In the genomic region with DNA sequence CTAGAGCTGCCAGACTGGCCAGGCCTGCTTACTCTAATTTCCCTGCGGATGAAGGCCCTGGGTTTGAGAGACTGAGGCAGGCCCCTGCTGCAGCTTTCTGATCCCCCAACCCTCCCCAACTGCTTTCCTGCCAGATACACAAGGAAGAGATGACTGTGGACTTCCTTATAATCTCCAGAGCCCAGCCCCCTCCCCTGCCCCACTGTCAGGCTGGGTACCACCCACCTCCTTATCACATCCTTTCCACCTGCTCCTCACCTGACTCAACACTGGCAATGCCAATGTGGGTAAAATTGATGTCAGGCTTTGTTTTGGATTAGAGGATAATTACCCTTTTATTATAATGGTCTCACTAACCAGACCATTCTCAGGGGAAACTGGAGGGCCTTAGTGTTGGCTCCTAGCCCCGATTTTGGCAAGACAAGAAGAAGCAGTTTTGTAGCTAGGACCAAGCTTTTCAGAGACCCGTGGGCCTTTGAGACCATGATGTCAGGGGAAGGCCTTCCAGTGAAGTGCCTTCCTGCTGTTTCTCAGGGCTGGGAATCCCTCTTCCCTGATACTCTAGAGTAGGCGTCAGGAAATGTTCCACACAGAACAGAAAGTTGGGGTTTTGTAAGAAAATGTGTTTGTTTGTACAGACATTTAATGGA, we compare ENCODE assay signal across 22 mouse cellular contexts. TPM values are rescaled to one million over a fixed set of nuclear protein-coding genes. Genes with fewer than 3 reads are reported as not detected.
A peak's percentile ranks its signal among the peaks of the same experiment; 100 is the strongest.
DNase-seq lines count a peak whose midpoint lies in the region; ATAC-seq and TF ChIP-seq lines count a peak whose summit lies in the region.
"Had no signal": no experiment of that assay in that cellular context is flagged by ENCODE, and none has a peak within 500 bp of the region (broad histone marks: within the 10 kb centered on the region; RNA-seq: fewer than 3 reads in every experiment).

No protein-coding gene starts in this region.

- no peak overlapping the region for H3K4me3 ChIP-seq in heart, embryonic 12.5 days
- H3K4me3 ChIP-seq in heart, embryonic 11.5 days (ENCODE audit: low read depth, low read length) = no peak overlapping the region
- no peak overlapping the region for H3K4me3 ChIP-seq in midbrain, embryonic 13.5 days (replicated peaks)
- H3K4me3 ChIP-seq in midbrain, embryonic 11.5 days (ENCODE audit: low read depth, low read length) = no peak overlapping the region
- no peak overlapping the region for H3K4me3 ChIP-seq in hindbrain, postnatal 0 days (ENCODE audit: low read length)
- H3K4me3 ChIP-seq: limb, embryonic 12.5 days; midbrain, embryonic 12.5 days had no signal

- H3K36me3 ChIP-seq in heart, embryonic 12.5 days = no peaks in the 10 kb centered on the region
- no peaks in the 10 kb centered on the region for H3K36me3 ChIP-seq in heart, embryonic 11.5 days (ENCODE audit: control insufficient read depth, insufficient read depth, low read length)
- H3K36me3 ChIP-seq in midbrain, embryonic 13.5 days = no peaks in the 10 kb centered on the region
- H3K36me3 ChIP-seq in midbrain, embryonic 11.5 days (ENCODE audit: control insufficient read depth, insufficient read depth, low read length) = no peaks in the 10 kb centered on the region
- no peaks in the 10 kb centered on the region for H3K36me3 ChIP-seq in hindbrain, postnatal 0 days (ENCODE audit: insufficient read depth, low read length)
- H3K36me3 ChIP-seq: limb, embryonic 12.5 days; midbrain, embryonic 12.5 days had no signal

- WGBS in heart, embryonic 12.5 days = 52% methylated on average over 4 of the region's 4 CpGs
- 62% methylated on average over 4 of the region's 4 CpGs for WGBS in heart, embryonic 11.5 days (ENCODE audit: insufficient replicate concordance)
- WGBS in midbrain, embryonic 13.5 days = 70% methylated on average over 4 of the region's 4 CpGs
- WGBS in midbrain, embryonic 11.5 days = 75% methylated on average over 4 of the region's 4 CpGs
- 46% methylated on average over 4 of the region's 4 CpGs for WGBS in hindbrain, postnatal 0 days

- peaks cover 31% of the 10 kb centered on the region for H3K4me1 ChIP-seq in heart, embryonic 12.5 days (replicated peaks)
- H3K4me1 ChIP-seq in heart, embryonic 11.5 days (ENCODE audit: control insufficient read depth, insufficient read depth, low read length) = peaks cover 8% of the 10 kb centered on the region
- H3K4me1 ChIP-seq in midbrain, embryonic 13.5 days (replicated peaks) = peaks cover 19% of the 10 kb centered on the region
- no peaks in the 10 kb centered on the region for H3K4me1 ChIP-seq in midbrain, embryonic 11.5 days (ENCODE audit: control insufficient read depth, insufficient read depth, low read length)
- H3K4me1 ChIP-seq in hindbrain, postnatal 0 days (ENCODE audit: insufficient read depth, low read length) = peaks cover 12% of the 10 kb centered on the region
- H3K4me1 ChIP-seq: limb, embryonic 12.5 days had no signal

- H3K27ac ChIP-seq in heart, embryonic 12.5 days (ENCODE audit: poor library complexity, severe bottlenecking) = no peak overlapping the region
- no peak overlapping the region for H3K27ac ChIP-seq in heart, embryonic 11.5 days (ENCODE audit: low read depth, low read length)
- peak overlapping the region; percentile 52 for H3K27ac ChIP-seq in midbrain, embryonic 13.5 days
- H3K27ac ChIP-seq in midbrain, embryonic 11.5 days (ENCODE audit: low read depth, low read length) = no peak overlapping the region
- peak overlapping the region; percentile 4; the same call in 1 of the 2 replicates for H3K27ac ChIP-seq in hindbrain, postnatal 0 days
- H3K27ac ChIP-seq: limb, embryonic 12.5 days; midbrain, embryonic 12.5 days had no signal

- H3K9ac ChIP-seq in heart, embryonic 12.5 days = no peak overlapping the region
- H3K9ac ChIP-seq in heart, embryonic 11.5 days (ENCODE audit: low read depth, low read length) = no peak overlapping the region
- H3K9ac ChIP-seq in midbrain, embryonic 13.5 days (replicated peaks) = no peak overlapping the region
- no peak overlapping the region for H3K9ac ChIP-seq in midbrain, embryonic 11.5 days (ENCODE audit: low read length)
- no peak overlapping the region for H3K9ac ChIP-seq in hindbrain, postnatal 0 days (replicated peaks; ENCODE audit: low read length)
- H3K9ac ChIP-seq: limb, embryonic 12.5 days; liver, postnatal 0 days; midbrain, embryonic 12.5 days had no signal

- DNase-seq in midbrain, embryonic 11.5 days (ENCODE audit: low spot score, missing footprints) = no peak
- DNase-seq in heart, postnatal 10 days = peak; percentile 43 to 45
- DNase-seq in hindbrain, postnatal 0 days (ENCODE audit: low spot score) = no peak
- DNase-seq in ovary, adult 18-20 months (ENCODE audit: low spot score) = no peak
- DNase-seq: adrenal gland, postnatal 25 days; cerebellum, adult 8-10 months; cerebellum, postnatal 36 days; embryo, embryonic 11 days; gastrocnemius, postnatal 10 days; kidney, postnatal 25 days; liver, postnatal 0 days; lung, postnatal 10 days; thymus, adult 18-20 months; thymus, postnatal 36 days had no signal

- intact Hi-C loops in heart, postnatal 10 days (cut with DNase I) = loop anchor here (5.0 kb wide), 1 partner anchor 41 kb away; no protein-coding TSS in a partner anchor

- H3K27me3 ChIP-seq in heart, embryonic 12.5 days (replicated peaks) = no peaks in the 10 kb centered on the region
- H3K27me3 ChIP-seq in heart, embryonic 11.5 days (ENCODE audit: control insufficient read depth, insufficient read depth, low read length) = no peaks in the 10 kb centered on the region
- no peaks in the 10 kb centered on the region for H3K27me3 ChIP-seq in midbrain, embryonic 13.5 days
- no peaks in the 10 kb centered on the region for H3K27me3 ChIP-seq in midbrain, embryonic 11.5 days (ENCODE audit: control insufficient read depth, insufficient read depth, low read length)
- H3K27me3 ChIP-seq in hindbrain, postnatal 0 days (ENCODE audit: insufficient read depth, low read length) = no peaks in the 10 kb centered on the region
- H3K27me3 ChIP-seq: limb, embryonic 12.5 days; midbrain, embryonic 12.5 days had no signal

- TF ChIP-seq CTCF in hindbrain, postnatal 0 days (IDR thresholded peaks at IDR 0.05; ENCODE audit: low read depth) = no peak

- 0 out of 2 replicates have a peak, but pooled peaks have one; percentile 18 for ATAC-seq in heart, embryonic 12.5 days (ENCODE audit: insufficient number of reproducible peaks, low FRiP score)
- no peak for ATAC-seq in heart, embryonic 11.5 days (replicated peaks; ENCODE audit: insufficient number of reproducible peaks, low FRiP score, low TSS enrichment)
- peak; percentile 67 for ATAC-seq in midbrain, embryonic 13.5 days
- no peak for ATAC-seq in midbrain, embryonic 11.5 days (ENCODE audit: low FRiP score)
- ATAC-seq in hindbrain, postnatal 0 days = no peak
- ATAC-seq: forebrain, embryonic 14.5 days; intestine, postnatal 0 days; liver, postnatal 0 days had no signal

- H3K9me3 ChIP-seq in heart, embryonic 12.5 days (replicated peaks) = no peaks in the 10 kb centered on the region
- H3K9me3 ChIP-seq in heart, embryonic 11.5 days (replicated peaks; ENCODE audit: control insufficient read depth, low read length) = no peaks in the 10 kb centered on the region
- H3K9me3 ChIP-seq in midbrain, embryonic 13.5 days = no peaks in the 10 kb centered on the region
- no peaks in the 10 kb centered on the region for H3K9me3 ChIP-seq in midbrain, embryonic 11.5 days (ENCODE audit: control insufficient read depth, low read length)
- no peaks in the 10 kb centered on the region for H3K9me3 ChIP-seq in hindbrain, postnatal 0 days (ENCODE audit: low read length)
- H3K9me3 ChIP-seq: limb, embryonic 12.5 days; midbrain, embryonic 12.5 days had no signal

- H3K4me2 ChIP-seq in heart, embryonic 12.5 days = no peak overlapping the region
- H3K4me2 ChIP-seq in heart, embryonic 11.5 days = no peak overlapping the region
- no peak overlapping the region for H3K4me2 ChIP-seq in midbrain, embryonic 13.5 days (replicated peaks)
- no peak overlapping the region for H3K4me2 ChIP-seq in midbrain, embryonic 11.5 days
- H3K4me2 ChIP-seq in hindbrain, postnatal 0 days (ENCODE audit: low read depth, low read length) = no peak overlapping the region
- H3K4me2 ChIP-seq: limb, embryonic 12.5 days; liver, embryonic 11.5 days; midbrain, embryonic 12.5 days had no signal

RNA-seq across cellular contexts. Expression of a gene that starts 44.7 kb away (rescaled TPM):
- 0.49 and 0.51 TPM in 2 replicates for polyA plus RNA-seq in heart, embryonic 12.5 days (2016; fragmentation: Nextera tagmentation; extraction: Ambion mirVana)
- 0.28 and 0.40 TPM in 2 replicates for polyA plus RNA-seq in heart, embryonic 11.5 days (2014; fragmentation: Nextera tagmentation; extraction: Ambion mirVana)
- 4.9 and 6.3 TPM in 2 replicates for polyA plus RNA-seq in midbrain, embryonic 13.5 days (2015; fragmentation: Nextera tagmentation; extraction: Ambion mirVana)
- polyA plus RNA-seq in midbrain, embryonic 11.5 days (2014; fragmentation: Nextera tagmentation; extraction: Ambion mirVana) = 1.2 and 1.4 TPM in 2 replicates
- total RNA-seq in heart, postnatal 10 days (2021) = 1 to 10 TPM; 7.3 to 7.6 TPM
- 173 and 180 TPM in 2 replicates for total RNA-seq in hindbrain, postnatal 0 days (2014; rRNA removed)
- 13.8 and 15.5 TPM in 2 replicates for polyA plus RNA-seq in hindbrain, postnatal 0 days (2015; fragmentation: Nextera tagmentation; extraction: Ambion mirVana)

Comparison
In these comparisons a context has a peak if more than half of its experiments do, and no peak if none do; other contexts are left out.
1. ATAC-seq: peak in heart, embryonic 12.5 days (single experiment) and midbrain, embryonic 13.5 days (single experiment); none in heart, embryonic 11.5 days (single experiment), midbrain, embryonic 11.5 days (single experiment) and hindbrain, postnatal 0 days (single experiment).
2. H3K27ac ChIP-seq: peak in midbrain, embryonic 13.5 days (single experiment) and hindbrain, postnatal 0 days (single experiment); none in heart, embryonic 12.5 days (single experiment), heart, embryonic 11.5 days (single experiment) and midbrain, embryonic 11.5 days (single experiment).
3. DNase-seq: peak in heart, postnatal 10 days (2 of 2); none in midbrain, embryonic 11.5 days (single experiment), hindbrain, postnatal 0 days (single experiment) and ovary, adult 18-20 months (single experiment).